In genomic region chr9:67778553-67778952, GRCm38 (mm10) we compare ENCODE assay signal across 13 mouse cellular contexts. TPM values are rescaled to one million over a fixed set of nuclear protein-coding genes. Genes with fewer than 3 reads are reported as not detected.
A peak's percentile ranks its signal among the peaks of the same experiment; 100 is the strongest.
DNase-seq lines count a peak whose midpoint lies in the region; ATAC-seq and TF ChIP-seq lines count a peak whose summit lies in the region.
"Had no signal": no experiment of that assay in that cellular context is flagged by ENCODE, and none has a peak within 500 bp of the region (broad histone marks: within the 10 kb centered on the region; RNA-seq: fewer than 3 reads in every experiment).

No protein-coding gene starts in this region.

- H3K27ac ChIP-seq in hindbrain, embryonic 12.5 days: no peak overlapping the region
- no peak overlapping the region for H3K27ac ChIP-seq in hindbrain, embryonic 10.5 days
- no peak overlapping the region for H3K27ac ChIP-seq in lung, postnatal 0 days (ENCODE audit: low read length)

- whole genome bisulfite sequencing in hindbrain, embryonic 12.5 days: 44% methylated on average over 8 of the region's 8 CpGs
- 68% methylated on average over 8 of the region's 8 CpGs for WGBS in hindbrain, embryonic 10.5 days
- WGBS in lung, postnatal 0 days: 14% methylated on average over 8 of the region's 8 CpGs

- H3K4me2 ChIP-seq in hindbrain, embryonic 12.5 days (replicated peaks): no peak overlapping the region
- H3K4me2 ChIP-seq in lung, postnatal 0 days (replicated peaks; ENCODE audit: low read depth, low read length): no peak overlapping the region

- TF ChIP-seq EP300 in lung, postnatal 0 days (IDR thresholded peaks at IDR 0.05): no peak

- no peak overlapping the region for H3K4me3 ChIP-seq in hindbrain, embryonic 12.5 days
- H3K4me3 ChIP-seq in hindbrain, embryonic 10.5 days: no peak overlapping the region
- no peak overlapping the region for H3K4me3 ChIP-seq in lung, postnatal 0 days (ENCODE audit: low read depth, low read length)

- TF ChIP-seq CTCF in lung, postnatal 0 days (IDR thresholded peaks at IDR 0.05): no peak

- no peaks in the 10 kb centered on the region for H3K36me3 ChIP-seq in hindbrain, embryonic 12.5 days
- H3K36me3 ChIP-seq in hindbrain, embryonic 10.5 days: no peaks in the 10 kb centered on the region
- H3K36me3 ChIP-seq in lung, postnatal 0 days (ENCODE audit: insufficient read depth, low read length): no peaks in the 10 kb centered on the region

- no peak overlapping the region for H3K9ac ChIP-seq in hindbrain, embryonic 12.5 days
- no peak overlapping the region for H3K9ac ChIP-seq in lung, postnatal 0 days (replicated peaks; ENCODE audit: low read depth)

- DNase-seq in hindbrain, embryonic 10.5 days (ENCODE audit: low spot score): no peak
- DNase-seq in lung, postnatal 0 days (ENCODE audit: low spot score): peak; percentile 52
- no peak for DNase-seq in lung, postnatal 36 days
- peak; percentile 18 for DNase-seq in lung, postnatal 14 days
- DNase-seq in gastrocnemius, postnatal 10 days: no peak
- DNase-seq in ovary, postnatal 36 days (ENCODE audit: low spot score): no peak
- DNase-seq: heart, adult 11 months; heart, postnatal 4 days; liver; right cerebral cortex, postnatal 4 days; thymus, postnatal 4 days had no signal

- H3K27me3 ChIP-seq in hindbrain, embryonic 12.5 days: no peaks in the 10 kb centered on the region
- H3K27me3 ChIP-seq in hindbrain, embryonic 10.5 days (ENCODE audit: insufficient read depth, poor library complexity, severe bottlenecking): no peaks in the 10 kb centered on the region
- H3K27me3 ChIP-seq in lung, postnatal 0 days (replicated peaks; ENCODE audit: insufficient read depth, low read length): no peaks in the 10 kb centered on the region

- no peaks in the 10 kb centered on the region for H3K9me3 ChIP-seq in hindbrain, embryonic 12.5 days (replicated peaks)
- no peaks in the 10 kb centered on the region for H3K9me3 ChIP-seq in hindbrain, embryonic 10.5 days
- no peaks in the 10 kb centered on the region for H3K9me3 ChIP-seq in lung, postnatal 0 days (ENCODE audit: low read length)

- ATAC-seq in hindbrain, embryonic 12.5 days (ENCODE audit: low FRiP score): peak; percentile 56; the same call in 1 of the 2 replicates
- ATAC-seq in lung, postnatal 0 days: peak; percentile 57

- H3K4me1 ChIP-seq in hindbrain, embryonic 12.5 days: 0 out of 2 replicates have a peak, but pooled peaks cover 2% of the 10 kb centered on the region
- peaks cover 8% of the 10 kb centered on the region; the same call in 1 of the 2 replicates for H3K4me1 ChIP-seq in hindbrain, embryonic 10.5 days (replicated peaks)
- H3K4me1 ChIP-seq in lung, postnatal 0 days (ENCODE audit: insufficient read depth, low read depth, low read length): no peaks in the 10 kb centered on the region

RNA-seq across cellular contexts. Expression of gene C2cd4b, which starts 19.3 kb away (rescaled TPM):
- 0.33 and 0.52 TPM in 2 replicates for polyA plus RNA-seq in hindbrain, embryonic 12.5 days (2016; fragmentation: Nextera tagmentation; extraction: Ambion mirVana)
- polyA plus RNA-seq in hindbrain, embryonic 10.5 days (2016; fragmentation: Nextera tagmentation; extraction: Ambion mirVana): 0.12 and 0.30 TPM in 2 replicates
- polyA plus RNA-seq in lung, postnatal 0 days (2015; fragmentation: Nextera tagmentation; extraction: Ambion mirVana): 7.7 and 8.8 TPM in 2 replicates
- total RNA-seq in gastrocnemius, postnatal 10 days (2021): under 1 TPM in 1 of 2 experiments, not detected in 1; 0.38 TPM
- total RNA-seq: neutrophil, adult 5-6 weeks had no signal

RNA-seq across cellular contexts. Expression of gene C2cd4a, which starts 53.6 kb away (rescaled TPM):
- 0.38 TPM in 1 of 2 replicates, not detected in the other for polyA plus RNA-seq in hindbrain, embryonic 12.5 days (2016; fragmentation: Nextera tagmentation; extraction: Ambion mirVana)
- not detected in 2 replicates for polyA plus RNA-seq in hindbrain, embryonic 10.5 days (2016; fragmentation: Nextera tagmentation; extraction: Ambion mirVana)
- polyA plus RNA-seq in lung, postnatal 0 days (2015; fragmentation: Nextera tagmentation; extraction: Ambion mirVana): 0.47 and 0.54 TPM in 2 replicates
- under 1 TPM; 0.16 to 0.18 TPM for total RNA-seq in gastrocnemius, postnatal 10 days (2021)
- total RNA-seq: heart, postnatal 4 days; neutrophil, adult 5-6 weeks had no signal

Comparison
In these comparisons a context has a peak if more than half of its experiments do, and no peak if none do; other contexts are left out.
1. DNase-seq: peak in lung, postnatal 0 days (single experiment) and lung, postnatal 14 days (single experiment); none in hindbrain, embryonic 10.5 days (single experiment), lung, postnatal 36 days (single experiment), gastrocnemius, postnatal 10 days (single experiment) and ovary, postnatal 36 days (single experiment).